ENCODE assay signal across 19 mouse cellular contexts in genomic region chr2:70801543-70801942, GRCm38 (mm10). TPM values are rescaled to one million over a fixed set of nuclear protein-coding genes. Genes with fewer than 3 reads are reported as not detected.
A peak's percentile ranks its signal among the peaks of the same experiment; 100 is the strongest.
DNase-seq lines count a peak whose midpoint lies in the region; ATAC-seq and TF ChIP-seq lines count a peak whose summit lies in the region.
"Had no signal": no experiment of that assay in that cellular context is flagged by ENCODE, and none has a peak within 500 bp of the region (broad histone marks: within the 10 kb centered on the region; RNA-seq: fewer than 3 reads in every experiment).

No protein-coding gene starts in this region.

- H3K4me2 ChIP-seq in liver, embryonic 13.5 days, result no peak overlapping the region
- H3K4me2 ChIP-seq in intestine, postnatal 0 days (replicated peaks; ENCODE audit: low read depth), result no peak overlapping the region
- no peak overlapping the region for H3K4me2 ChIP-seq in midbrain, postnatal 0 days (ENCODE audit: low read depth, low read length, poor library complexity, severe bottlenecking)
- H3K4me2 ChIP-seq: forebrain, embryonic 13.5 days; heart, embryonic 12.5 days had no signal

- H3K4me1 ChIP-seq in liver, embryonic 13.5 days (replicated peaks), result peaks cover 57% of the 10 kb centered on the region
- 0 out of 2 replicates have a peak, but pooled peaks cover 7% of the 10 kb centered on the region for H3K4me1 ChIP-seq in intestine, postnatal 0 days (replicated peaks; ENCODE audit: control insufficient read depth, insufficient read depth, low read length)
- H3K4me1 ChIP-seq in midbrain, postnatal 0 days (ENCODE audit: insufficient read depth, low read length), result no peaks in the 10 kb centered on the region
- H3K4me1 ChIP-seq: forebrain, embryonic 13.5 days had no signal

- no peak for ATAC-seq in liver, embryonic 13.5 days (ENCODE audit: low read depth)
- peak; percentile 45; the same call in 1 of the 2 replicates for ATAC-seq in intestine, postnatal 0 days
- ATAC-seq in midbrain, postnatal 0 days (ENCODE audit: low FRiP score), result no peak
- ATAC-seq: forebrain, embryonic 13.5 days; forebrain, postnatal 0 days had no signal

- H3K36me3 ChIP-seq in liver, embryonic 13.5 days, result peaks cover 40% of the 10 kb centered on the region
- H3K36me3 ChIP-seq in intestine, postnatal 0 days (ENCODE audit: control insufficient read depth, insufficient read depth), result peaks cover 9% of the 10 kb centered on the region; the same call in 1 of the 2 replicates
- H3K36me3 ChIP-seq in midbrain, postnatal 0 days (ENCODE audit: insufficient read depth, low read length), result no peaks in the 10 kb centered on the region

- H3K4me3 ChIP-seq in liver, embryonic 13.5 days (replicated peaks), result no peak overlapping the region
- no peak overlapping the region for H3K4me3 ChIP-seq in intestine, postnatal 0 days (ENCODE audit: low read depth, low read length)
- H3K4me3 ChIP-seq in midbrain, postnatal 0 days (ENCODE audit: low read depth, low read length), result no peak overlapping the region
- H3K4me3 ChIP-seq: embryonic facial prominence, embryonic 10.5 days; forebrain, embryonic 13.5 days; gastrocnemius, adult 2 months; heart, embryonic 12.5 days; hindbrain, embryonic 10.5 days had no signal

- no peak for TF ChIP-seq CTCF in intestine, postnatal 0 days (IDR thresholded peaks at IDR 0.05; ENCODE audit: low read depth)
- no peak for TF ChIP-seq CTCF in midbrain, postnatal 0 days (IDR thresholded peaks at IDR 0.05)

- H3K9ac ChIP-seq in liver, embryonic 13.5 days, result no peak overlapping the region
- no peak overlapping the region for H3K9ac ChIP-seq in intestine, postnatal 0 days (ENCODE audit: low read depth, low read length)
- no peak overlapping the region for H3K9ac ChIP-seq in midbrain, postnatal 0 days (replicated peaks; ENCODE audit: low read length, poor library complexity, severe bottlenecking)
- H3K9ac ChIP-seq: forebrain, embryonic 13.5 days; forebrain, postnatal 0 days; heart, embryonic 12.5 days had no signal

- 0 out of 2 replicates have a peak overlapping the region, but pooled peaks have one; percentile 0 for H3K27ac ChIP-seq in liver, embryonic 13.5 days
- 0 out of 2 replicates have a peak overlapping the region, but pooled peaks have one; percentile 46 for H3K27ac ChIP-seq in intestine, postnatal 0 days (ENCODE audit: low read depth, low read length)
- H3K27ac ChIP-seq in midbrain, postnatal 0 days (ENCODE audit: low read depth, low read length), result no peak overlapping the region
- H3K27ac ChIP-seq: embryonic facial prominence, embryonic 10.5 days; forebrain, embryonic 13.5 days; gastrocnemius, adult 2 months; hindbrain, embryonic 10.5 days had no signal

- no peaks in the 10 kb centered on the region for H3K27me3 ChIP-seq in liver, embryonic 13.5 days
- H3K27me3 ChIP-seq in intestine, postnatal 0 days (replicated peaks; ENCODE audit: control insufficient read depth, insufficient read depth, low read length), result no peaks in the 10 kb centered on the region
- no peaks in the 10 kb centered on the region for H3K27me3 ChIP-seq in midbrain, postnatal 0 days (ENCODE audit: insufficient read depth, low read length)
- H3K27me3 ChIP-seq: CH12.LX; forebrain, embryonic 13.5 days; heart, embryonic 12.5 days had no signal

- H3K9me3 ChIP-seq in liver, embryonic 13.5 days (replicated peaks), result no peaks in the 10 kb centered on the region
- no peaks in the 10 kb centered on the region for H3K9me3 ChIP-seq in intestine, postnatal 0 days (ENCODE audit: control insufficient read depth)
- no peaks in the 10 kb centered on the region for H3K9me3 ChIP-seq in midbrain, postnatal 0 days (ENCODE audit: low read length)
- H3K9me3 ChIP-seq: forebrain, embryonic 13.5 days; heart, embryonic 12.5 days; hindbrain, embryonic 10.5 days had no signal

- DNase-seq in kidney, adult 8-10 months, result peak; percentile 41 to 59
- DNase-seq in kidney, postnatal 4 days, result no peak
- DNase-seq in liver, embryonic 13.5 days, result no peak
- no peak for DNase-seq in liver
- peak; percentile 56 for DNase-seq in yolk sac, embryonic 10.5 days (ENCODE audit: low spot score)
- DNase-seq in midbrain, postnatal 0 days (ENCODE audit: low spot score), result no peak
- DNase-seq: adrenal gland, adult 8-10 months; adrenal gland, postnatal 36 days; cerebellum, adult 2 months; cerebellum, postnatal 10 days; forebrain, postnatal 0 days; gastrocnemius, adult 2 months; gastrocnemius, postnatal 25 days had no signal

RNA-seq across cellular contexts. Expression of gene Tlk1, which starts 24.0 kb away (rescaled TPM):
- polyA plus RNA-seq in liver, embryonic 13.5 days (2015; fragmentation: Nextera tagmentation; extraction: Ambion mirVana), result 28.1 and 29.5 TPM in 2 replicates
- 27.8 and 30.5 TPM in 2 replicates for polyA plus RNA-seq in intestine, postnatal 0 days (2015; fragmentation: Nextera tagmentation; extraction: Ambion mirVana)
- total RNA-seq in midbrain, postnatal 0 days (2014; rRNA removed), result 22.1 and 34.2 TPM in 2 replicates
- polyA plus RNA-seq in midbrain, postnatal 0 days (2015; fragmentation: Nextera tagmentation; extraction: Ambion mirVana), result 18.6 and 25.0 TPM in 2 replicates

Comparison
In these comparisons a context has a peak if more than half of its experiments do, and no peak if none do; other contexts are left out.
1. DNase-seq: peak in kidney, adult 8-10 months (2 of 2) and yolk sac, embryonic 10.5 days (single experiment); none in kidney, postnatal 4 days (0 of 2), liver, embryonic 13.5 days (single experiment), liver (single experiment) and midbrain, postnatal 0 days (single experiment).